Mouse (Mus musculus): ENCODE results near the gene Acta2. TPM values are rescaled to one million over a fixed set of nuclear protein-coding genes. Genes with fewer than 3 reads are reported as not detected.
"Not testable (repeated sequence)": the region's sequence is repeated elsewhere in the genome, so short reads cannot be mapped to it uniquely, and the experiment has no call there.

The Acta2 gene
- polyA plus RNA-seq, 1 experiment from 2014 or later: 1,110 TPM

DNA sequence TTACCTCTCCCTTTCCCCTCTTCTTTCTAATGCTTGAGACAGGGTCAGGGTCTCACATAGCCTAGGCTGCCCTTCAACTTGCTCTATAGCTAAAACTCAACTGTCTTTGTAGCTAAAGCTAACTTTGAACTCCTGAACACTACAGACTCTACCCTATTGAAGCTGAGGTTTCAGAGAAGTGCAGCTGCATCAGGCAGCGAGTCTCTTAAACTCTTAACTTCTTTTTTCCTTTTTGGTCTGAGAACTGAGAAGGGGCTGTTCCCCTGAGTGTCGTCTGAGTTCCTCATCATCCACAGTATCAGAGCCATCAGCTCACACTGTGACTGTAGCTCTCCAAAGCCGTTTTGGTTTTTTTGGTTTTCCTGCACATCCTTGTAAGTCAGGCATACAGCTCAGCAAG, 37.6 kb downstream of the Acta2 start:
- 72% methylated on average over 3 of the region's 3 CpGs for WGBS

DNA sequence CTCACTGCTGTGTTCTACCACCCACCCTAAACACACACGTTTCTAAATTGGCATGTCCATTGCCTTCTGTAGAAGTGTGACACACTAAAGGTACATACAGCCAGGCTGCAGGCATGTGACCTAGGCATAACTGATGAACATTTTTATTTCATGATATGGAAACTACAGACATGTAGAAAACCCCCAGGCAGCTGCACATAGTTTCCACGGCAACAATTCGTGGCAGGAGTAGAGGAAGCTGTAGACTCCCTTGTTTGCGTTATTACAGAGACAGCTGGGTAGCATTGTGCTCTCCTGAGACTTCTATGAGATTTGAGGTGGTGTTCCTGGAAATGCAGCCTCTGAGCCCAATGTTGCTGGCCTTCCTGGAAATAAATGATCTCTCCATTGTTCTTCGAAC, 38.4 kb downstream of the Acta2 start:
- Histone ChIP-seq H3K27ac (replicated peaks) (no peak overlapping the region), H3K4me1 (peaks cover 4% of the 10 kb centered on the region; the same call in 1 of the 2 replicates), H3K27me3 (replicated peaks) (no peaks in the 10 kb centered on the region), H3K9me3 (no peaks in the 10 kb centered on the region), H3K9ac (no peak overlapping the region), H3K36me3 (no peaks in the 10 kb centered on the region), H3K4me3 (no peak overlapping the region), H3K4me2 (no peak overlapping the region)
- 73% methylated on average over 5 of the region's 5 CpGs for WGBS
- ATAC-seq (ENCODE audit: extremely low read depth, insufficient number of reproducible peaks, low FRiP score, low TSS enrichment): no peak

More for the DNA sequence above, 37.6 kb downstream of the Acta2 start:
- Histone ChIP-seq H3K36me3 (no peaks in the 10 kb centered on the region), H3K27ac (replicated peaks) (no peak overlapping the region), H3K9me3 (no peaks in the 10 kb centered on the region), H3K4me2 (no peak overlapping the region), H3K4me3 (no peak overlapping the region), H3K27me3 (replicated peaks) (no peaks in the 10 kb centered on the region), H3K4me1 (peaks cover 4% of the 10 kb centered on the region; the same call in 1 of the 2 replicates), H3K9ac (no peak overlapping the region)
- no peak for ATAC-seq (ENCODE audit: extremely low read depth, insufficient number of reproducible peaks, low FRiP score, low TSS enrichment)

DNA sequence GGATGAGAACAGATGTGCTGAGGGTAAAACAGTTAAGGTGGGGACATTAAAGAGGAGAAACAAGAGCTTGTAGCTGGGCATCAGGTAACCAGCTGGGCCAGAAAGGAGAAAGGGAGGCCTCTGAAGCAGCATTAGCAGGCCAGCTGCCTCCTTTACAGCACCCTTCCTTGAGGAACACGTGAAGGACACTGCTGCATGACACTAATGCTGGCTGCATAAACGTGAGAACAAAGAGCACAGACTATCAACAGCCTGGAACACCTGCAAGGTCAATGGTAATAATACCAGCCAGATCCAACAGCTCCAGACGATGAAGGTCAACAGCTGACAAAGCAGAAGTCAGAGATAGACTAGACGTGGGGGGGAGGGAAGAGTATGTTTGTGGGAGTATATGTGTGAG, 41.3 kb downstream of the Acta2 start:
- no peak overlapping the region for H3K4me2 ChIP-seq
- H3K4me3 ChIP-seq: no peak overlapping the region
- no peak overlapping the region for H3K9ac ChIP-seq
- H3K27me3 ChIP-seq (replicated peaks): no peaks in the 10 kb centered on the region
- no peak overlapping the region for H3K27ac ChIP-seq (replicated peaks)
- H3K36me3 ChIP-seq: no peaks in the 10 kb centered on the region
- no peaks in the 10 kb centered on the region for H3K9me3 ChIP-seq
- H3K4me1 ChIP-seq: peaks cover 4% of the 10 kb centered on the region; the same call in 1 of the 2 replicates
- ATAC-seq (ENCODE audit: extremely low read depth, insufficient number of reproducible peaks, low FRiP score, low TSS enrichment): no peak
- WGBS: 41% methylated on average over 4 of the region's 4 CpGs

DNA sequence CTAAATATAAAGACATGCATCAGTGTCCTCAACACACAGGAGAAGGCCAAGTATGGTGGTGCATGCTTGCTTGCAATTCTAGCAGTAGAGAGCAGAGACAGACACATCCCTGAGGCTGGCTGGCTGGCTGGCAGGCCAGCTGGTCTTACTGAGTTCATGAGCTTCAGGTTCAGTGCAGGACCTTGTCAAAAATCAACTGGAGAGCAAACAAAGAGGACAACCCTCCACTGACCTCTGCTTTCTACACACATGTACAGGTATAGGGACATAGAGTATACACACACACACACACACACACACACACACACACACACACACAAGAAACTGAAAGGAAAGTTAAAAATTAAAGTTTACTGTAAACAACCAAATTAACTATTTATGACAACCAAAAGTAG, 42.1 kb downstream of the Acta2 start:
- H3K27ac ChIP-seq (replicated peaks): no peak overlapping the region
- no peak overlapping the region for H3K4me3 ChIP-seq
- H3K4me1 ChIP-seq: peaks cover 4% of the 10 kb centered on the region; the same call in 1 of the 2 replicates
- no peak for ATAC-seq (ENCODE audit: extremely low read depth, insufficient number of reproducible peaks, low FRiP score, low TSS enrichment)
- H3K27me3 ChIP-seq (replicated peaks): no peaks in the 10 kb centered on the region
- H3K9ac ChIP-seq: no peak overlapping the region
- no peaks in the 10 kb centered on the region for H3K36me3 ChIP-seq
- no peak overlapping the region for H3K4me2 ChIP-seq
- H3K9me3 ChIP-seq: no peaks in the 10 kb centered on the region

DNA sequence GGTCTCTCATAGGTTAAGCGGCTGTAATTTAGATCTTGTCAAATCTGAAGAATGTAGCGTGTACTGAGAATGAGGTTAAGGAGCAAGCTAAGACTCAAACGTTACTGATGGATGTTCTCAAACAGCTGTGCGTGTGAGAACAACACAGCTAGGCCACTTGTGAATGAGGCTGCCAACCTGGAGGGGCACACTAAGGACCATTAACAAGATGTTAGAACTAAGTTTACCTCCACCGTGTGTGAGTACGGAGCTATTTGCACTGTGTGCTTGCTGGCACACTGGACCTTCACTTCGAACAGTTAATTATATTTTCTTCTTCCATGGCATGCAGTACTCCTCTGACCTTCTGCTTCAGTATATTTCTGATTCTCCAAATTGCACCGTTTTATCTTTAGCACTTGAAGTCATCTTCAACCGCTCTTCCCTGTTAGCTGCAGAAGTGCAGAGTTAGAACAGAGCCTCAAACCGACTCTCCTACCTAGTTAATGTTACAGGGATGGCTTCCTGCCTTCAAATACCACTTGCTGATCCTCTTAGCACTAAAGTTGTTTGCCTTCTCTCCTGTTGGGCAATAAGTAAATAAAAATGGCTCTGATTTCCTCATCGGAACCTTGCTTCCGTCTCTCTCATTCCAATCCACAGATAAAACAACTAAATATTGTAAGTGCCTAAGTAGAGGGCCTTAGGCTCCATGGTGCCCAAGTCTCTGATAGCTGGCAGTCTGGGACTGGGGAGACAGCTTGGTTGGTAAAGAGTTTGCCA, 42.7 kb downstream of the Acta2 start:
- no peaks in the 10 kb centered on the region for H3K27me3 ChIP-seq (replicated peaks)
- H3K27ac ChIP-seq (replicated peaks): no peak overlapping the region
- H3K4me2 ChIP-seq: no peak overlapping the region
- no peak overlapping the region for H3K9ac ChIP-seq
- H3K36me3 ChIP-seq: no peaks in the 10 kb centered on the region
- no peaks in the 10 kb centered on the region for H3K9me3 ChIP-seq
- peaks cover 4% of the 10 kb centered on the region; the same call in 1 of the 2 replicates for H3K4me1 ChIP-seq
- no peak for ATAC-seq (ENCODE audit: extremely low read depth, insufficient number of reproducible peaks, low FRiP score, low TSS enrichment)
- no peak overlapping the region for H3K4me3 ChIP-seq
- WGBS: 76% methylated on average over 12 of the region's 12 CpGs

DNA sequence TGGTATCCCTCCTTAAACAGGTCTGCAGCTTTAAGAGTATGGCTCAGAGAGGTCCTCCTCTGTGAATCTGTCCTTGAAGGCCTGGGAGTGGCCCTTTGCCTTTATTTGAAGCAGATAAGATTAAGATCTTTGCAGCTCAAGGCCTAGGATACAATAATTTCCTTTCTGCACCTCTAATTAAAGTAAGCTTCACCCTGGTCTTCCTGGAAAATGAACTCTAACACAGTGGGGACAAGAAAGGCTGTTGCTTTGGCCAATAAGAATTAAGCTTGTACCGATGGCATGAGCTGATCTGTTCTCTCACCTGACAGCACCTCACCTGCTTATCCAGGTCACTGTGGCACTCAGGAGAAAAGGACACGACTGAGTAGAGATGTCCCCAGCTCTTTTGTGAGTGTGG, 44.5 kb downstream of the Acta2 start:
- H3K4me1 ChIP-seq: peaks cover 4% of the 10 kb centered on the region; the same call in 1 of the 2 replicates
- ATAC-seq (ENCODE audit: extremely low read depth, insufficient number of reproducible peaks, low FRiP score, low TSS enrichment): no peak
- H3K27me3 ChIP-seq (replicated peaks): no peaks in the 10 kb centered on the region
- no peak overlapping the region for H3K9ac ChIP-seq
- no peak overlapping the region for H3K27ac ChIP-seq (replicated peaks)
- H3K4me2 ChIP-seq: no peak overlapping the region
- 65% methylated on average over 2 of the region's 2 CpGs for WGBS
- H3K36me3 ChIP-seq: no peaks in the 10 kb centered on the region
- H3K4me3 ChIP-seq: no peak overlapping the region
- H3K9me3 ChIP-seq: no peaks in the 10 kb centered on the region

DNA sequence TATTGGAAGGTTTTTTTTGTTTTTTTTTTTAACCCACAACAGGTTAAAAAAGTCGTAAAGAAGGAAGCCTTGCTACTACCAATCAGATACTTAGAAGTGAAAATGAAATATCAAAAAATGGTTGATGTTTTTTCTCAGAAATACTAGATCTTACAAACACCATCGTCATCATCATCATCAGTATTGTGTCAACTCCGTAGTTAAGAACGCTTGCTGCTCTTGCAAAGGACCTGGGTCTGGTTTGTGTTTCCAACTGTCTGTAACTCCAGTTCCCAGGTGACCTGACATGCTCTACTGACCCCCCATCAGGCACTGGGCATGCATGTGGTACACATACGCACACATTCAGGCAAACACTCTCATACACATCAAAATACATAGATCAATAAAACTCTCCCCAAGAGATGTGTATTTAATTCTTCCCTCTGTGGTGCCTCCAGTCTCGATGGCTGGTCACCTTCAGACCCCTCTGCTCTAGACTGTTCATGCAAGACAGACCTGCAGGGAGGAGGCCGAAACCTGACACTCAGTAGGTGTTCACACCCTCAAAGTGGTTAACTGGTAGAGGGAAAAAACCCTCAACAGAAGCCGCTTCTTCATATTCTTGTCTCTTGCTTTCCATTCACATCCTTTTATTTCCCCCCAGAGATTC, 45.3 kb downstream of the Acta2 start:
- Histone ChIP-seq H3K4me1 (peaks cover 4% of the 10 kb centered on the region; the same call in 1 of the 2 replicates), H3K4me3 (no peak overlapping the region), H3K9me3 (no peaks in the 10 kb centered on the region), H3K27ac (replicated peaks) (no peak overlapping the region), H3K4me2 (no peak overlapping the region), H3K36me3 (no peaks in the 10 kb centered on the region), H3K27me3 (replicated peaks) (no peaks in the 10 kb centered on the region), H3K9ac (no peak overlapping the region)
- no peak for ATAC-seq (ENCODE audit: extremely low read depth, insufficient number of reproducible peaks, low FRiP score, low TSS enrichment)
- 75% methylated on average over 8 of the region's 8 CpGs for WGBS

DNA sequence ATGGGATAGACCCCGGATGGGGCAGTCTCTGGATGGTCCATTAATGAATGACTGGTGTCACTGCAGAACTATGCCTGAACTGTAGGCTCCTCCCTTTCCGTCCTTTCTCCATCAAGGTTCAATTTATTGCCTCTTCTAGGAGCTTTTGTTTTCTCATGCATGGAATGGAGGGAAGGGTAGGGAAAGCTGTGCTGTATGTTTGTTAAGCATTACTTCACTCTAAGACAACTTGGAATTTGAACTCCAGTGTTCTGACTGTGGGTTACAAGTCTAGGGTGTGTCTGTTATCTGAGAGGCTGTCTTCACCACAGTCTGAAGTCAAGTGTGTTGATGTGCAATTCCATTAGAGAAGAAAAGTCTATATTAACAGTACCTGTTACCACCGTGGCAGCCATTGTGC, 46.4 kb downstream of the Acta2 start:
- no peak overlapping the region for H3K4me2 ChIP-seq
- H3K4me3 ChIP-seq: no peak overlapping the region
- no peak for ATAC-seq (ENCODE audit: extremely low read depth, insufficient number of reproducible peaks, low FRiP score, low TSS enrichment)
- no peak overlapping the region for H3K27ac ChIP-seq (replicated peaks)
- no peaks in the 10 kb centered on the region for H3K9me3 ChIP-seq
- H3K4me1 ChIP-seq: 0 out of 2 replicates have a peak, but pooled peaks cover under 1% of the 10 kb centered on the region
- WGBS: 61% methylated on average over 3 of the region's 3 CpGs
- no peak overlapping the region for H3K9ac ChIP-seq
- H3K36me3 ChIP-seq: no peaks in the 10 kb centered on the region
- H3K27me3 ChIP-seq (replicated peaks): no peaks in the 10 kb centered on the region

DNA sequence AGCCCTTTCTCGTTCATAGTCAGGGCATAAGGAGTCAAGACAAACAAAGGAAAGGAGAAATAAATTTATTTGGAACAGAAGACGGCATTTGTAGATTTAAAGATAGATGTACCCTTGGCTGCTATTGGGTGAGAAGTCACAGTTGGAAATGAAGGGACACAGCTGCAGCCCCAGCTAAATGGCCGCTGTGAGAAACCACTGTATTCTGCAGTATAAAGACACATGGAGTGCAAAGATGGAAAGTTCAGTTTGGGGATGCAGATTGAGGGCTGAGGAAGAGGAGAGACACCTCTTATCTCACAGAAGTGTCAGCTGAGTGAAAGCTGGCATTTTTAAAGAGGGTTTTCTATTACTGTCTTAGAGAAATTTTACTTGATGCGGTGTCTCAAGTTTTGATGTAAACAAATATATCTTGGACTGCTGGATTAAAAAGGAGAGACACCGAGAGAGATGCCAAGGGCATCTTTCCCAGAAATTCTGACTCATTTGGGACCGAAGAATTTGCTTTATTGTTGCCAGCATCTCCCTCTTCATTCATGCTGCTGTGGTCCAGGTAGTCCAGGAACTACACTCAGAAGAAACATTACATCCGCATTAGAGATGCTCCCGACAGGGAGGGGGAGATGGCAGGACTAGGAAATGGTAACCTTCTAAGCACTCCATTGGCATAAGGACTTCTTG, 48.5 kb downstream of the Acta2 start:
- Histone ChIP-seq H3K4me1 (no peaks in the 10 kb centered on the region), H3K4me2 (no peak overlapping the region), H3K4me3 (no peak overlapping the region), H3K27ac (replicated peaks) (no peak overlapping the region), H3K9me3 (no peaks in the 10 kb centered on the region), H3K27me3 (replicated peaks) (no peaks in the 10 kb centered on the region), H3K9ac (no peak overlapping the region), H3K36me3 (no peaks in the 10 kb centered on the region)
- no peak for ATAC-seq (ENCODE audit: extremely low read depth, insufficient number of reproducible peaks, low FRiP score, low TSS enrichment)
- 74% methylated on average over 8 of the region's 8 CpGs for WGBS

DNA sequence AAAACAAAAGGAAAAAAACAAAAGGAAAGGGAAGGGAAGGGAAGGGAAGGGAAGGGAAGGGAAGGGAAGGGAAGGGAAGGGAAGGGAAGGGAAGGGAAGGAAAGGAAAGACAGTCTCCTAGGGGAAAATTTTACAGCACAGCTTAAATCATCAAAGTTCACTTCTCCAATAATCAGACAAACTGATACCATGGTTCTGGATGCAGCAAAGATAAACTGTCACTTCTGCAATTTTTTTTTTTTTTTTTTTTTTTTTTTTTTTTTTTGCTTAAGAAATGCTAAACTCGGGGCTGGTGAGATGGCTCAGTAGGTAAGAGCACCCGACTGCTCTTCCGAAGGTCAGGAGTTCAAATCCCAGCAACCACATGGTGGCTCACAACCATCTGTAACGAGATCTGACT, 49.3 kb downstream of the Acta2 start:
- H3K27me3 ChIP-seq (replicated peaks); H3K9ac ChIP-seq; H3K36me3 ChIP-seq; ATAC-seq (ENCODE audit: extremely low read depth, insufficient number of reproducible peaks, low FRiP score, low TSS enrichment); H3K4me1 ChIP-seq; H3K4me2 ChIP-seq; H3K9me3 ChIP-seq; H3K27ac ChIP-seq (replicated peaks); H3K4me3 ChIP-seq: not testable (repeated sequence)
- 67% methylated on average over 4 of the region's 4 CpGs for WGBS

DNA sequence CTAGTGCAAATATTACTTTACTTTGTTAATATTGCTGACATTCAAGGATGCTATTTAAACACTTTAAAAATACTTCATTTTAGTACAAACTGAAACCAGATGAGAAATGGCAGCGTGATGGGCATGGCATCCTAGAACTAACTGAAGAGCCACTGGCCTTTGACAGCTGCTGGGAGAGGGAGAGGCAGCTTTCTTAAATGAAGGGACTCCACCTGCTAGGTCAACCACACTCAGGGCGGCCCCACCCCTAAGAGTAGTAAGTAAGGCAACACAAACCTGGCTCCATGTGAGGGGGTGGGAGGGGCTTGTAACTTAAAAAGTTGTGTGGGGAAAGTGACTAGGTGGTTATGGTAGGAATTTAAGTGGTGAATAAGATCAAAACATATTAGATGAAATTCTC, 52.7 kb downstream of the Acta2 start:
- no peak for ATAC-seq (ENCODE audit: extremely low read depth, insufficient number of reproducible peaks, low FRiP score, low TSS enrichment)
- no peak overlapping the region for H3K4me2 ChIP-seq
- no peak overlapping the region for H3K27ac ChIP-seq (replicated peaks)
- H3K4me1 ChIP-seq: no peaks in the 10 kb centered on the region
- H3K9ac ChIP-seq: no peak overlapping the region
- H3K9me3 ChIP-seq: no peaks in the 10 kb centered on the region
- H3K4me3 ChIP-seq: no peak overlapping the region
- H3K36me3 ChIP-seq: no peaks in the 10 kb centered on the region
- 73% methylated on average over 2 of the region's 2 CpGs for WGBS
- no peaks in the 10 kb centered on the region for H3K27me3 ChIP-seq (replicated peaks)

Measured in heart, embryonic 13.5 days (tissue).